Mouse (Mus musculus): ENCODE measurements at regions not wholly inside any gene's neighbourhood (a gene's known extent, or its start where the extent isn't known, plus 50 kb on each side); places are given as distances from the start of the nearest gene placed in this dataset.

- 0 out of 2 replicates have a peak, but pooled peaks cover 3% of the 10 kb centered on the region for H3K4me1 ChIP-seq (ENCODE audit: control insufficient read depth, insufficient read depth, low read length)
- no peaks in the 10 kb centered on the region for H3K9me3 ChIP-seq (ENCODE audit: control insufficient read depth, low read length)
- H3K36me3 ChIP-seq (ENCODE audit: control insufficient read depth, insufficient read depth, low read length) = no peaks in the 10 kb centered on the region
- DNase-seq (ENCODE audit: low spot score) = no peak
- TF ChIP-seq POLR2A (IDR thresholded peaks at IDR 0.05; ENCODE audit: borderline replicate concordance, extremely low read depth, insufficient read depth, insufficient read length) = no peak
- no peaks in the 10 kb centered on the region for H3K27me3 ChIP-seq (ENCODE audit: control insufficient read depth, insufficient read depth, low read length)
- H3K4me2 ChIP-seq (replicated peaks; ENCODE audit: low read depth, low read length, severe bottlenecking) = no peak overlapping the region
- no peak overlapping the region for H3K4me3 ChIP-seq (replicated peaks; ENCODE audit: low read length)
- ATAC-seq (ENCODE audit: low FRiP score, low read depth) = no peak
- no peak overlapping the region for H3K27ac ChIP-seq (replicated peaks; ENCODE audit: low read depth, low read length)
- H3K9ac ChIP-seq (ENCODE audit: low read depth, low read length, severe bottlenecking) = no peak overlapping the region
These were observed 256.4 kb upstream of the Nudt12 start for GRCm38 (mm10) chr17:59269613-59270012.

GRCm38 (mm10) chr17:59249000-59249399 is 235.8 kb upstream of the Nudt12 start:
- Histone ChIP-seq H3K4me3 (replicated peaks; ENCODE audit: low read length) (no peak overlapping the region), H3K9ac (ENCODE audit: low read depth, low read length, severe bottlenecking) (no peak overlapping the region), H3K9me3 (ENCODE audit: control insufficient read depth, low read length) (no peaks in the 10 kb centered on the region), H3K4me1 (ENCODE audit: control insufficient read depth, insufficient read depth, low read length) (no peaks in the 10 kb centered on the region), H3K27me3 (ENCODE audit: control insufficient read depth, insufficient read depth, low read length) (no peaks in the 10 kb centered on the region), H3K27ac (replicated peaks; ENCODE audit: low read depth, low read length) (no peak overlapping the region), H3K36me3 (ENCODE audit: control insufficient read depth, insufficient read depth, low read length) (no peaks in the 10 kb centered on the region), H3K4me2 (replicated peaks; ENCODE audit: low read depth, low read length, severe bottlenecking) (no peak overlapping the region)
- ATAC-seq (ENCODE audit: low FRiP score, low read depth) (no peak; the same call in 1 of the 2 replicates), DNase-seq (ENCODE audit: low spot score) (no peak)
- 39% methylated on average over 5 of the region's 5 CpGs for WGBS
- TF ChIP-seq POLR2A (IDR thresholded peaks at IDR 0.05; ENCODE audit: borderline replicate concordance, extremely low read depth, insufficient read depth, insufficient read length) = no peak

DNA sequence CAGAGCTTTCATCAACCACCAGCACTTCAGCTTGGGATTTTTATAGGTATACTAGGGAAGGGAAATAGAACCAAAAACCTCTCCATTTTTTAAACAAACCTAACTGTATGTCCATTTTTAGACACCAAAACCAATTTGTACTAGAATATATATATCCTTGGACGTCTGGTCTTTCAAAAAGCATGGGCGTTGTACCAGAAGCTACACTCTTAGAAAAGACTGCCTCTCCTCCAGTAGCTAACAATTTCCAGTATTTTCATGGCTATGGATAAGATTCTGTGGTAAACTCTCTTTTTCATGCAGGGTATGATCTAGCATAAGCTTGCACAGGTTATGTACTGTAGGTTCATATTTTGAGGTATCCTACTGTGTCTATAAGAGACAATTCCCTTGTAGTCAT is 219.1 kb upstream of the Nudt12 start:
- no peaks in the 10 kb centered on the region for H3K36me3 ChIP-seq (ENCODE audit: control insufficient read depth, insufficient read depth, low read length)
- no peak overlapping the region for H3K27ac ChIP-seq (replicated peaks; ENCODE audit: low read depth, low read length)
- no peaks in the 10 kb centered on the region for H3K9me3 ChIP-seq (ENCODE audit: control insufficient read depth, low read length)
- TF ChIP-seq POLR2A (IDR thresholded peaks at IDR 0.05; ENCODE audit: borderline replicate concordance, extremely low read depth, insufficient read depth, insufficient read length) = no peak
- H3K27me3 ChIP-seq (ENCODE audit: control insufficient read depth, insufficient read depth, low read length) = no peaks in the 10 kb centered on the region
- WGBS = 82% methylated on average over 2 of the region's 2 CpGs
- H3K4me2 ChIP-seq (replicated peaks; ENCODE audit: low read depth, low read length, severe bottlenecking) = no peak overlapping the region
- ATAC-seq (ENCODE audit: low FRiP score, low read depth) (no peak), DNase-seq (ENCODE audit: low spot score) (no peak)
- no peak overlapping the region for H3K4me3 ChIP-seq (replicated peaks; ENCODE audit: low read length)
- no peak overlapping the region for H3K9ac ChIP-seq (ENCODE audit: low read depth, low read length, severe bottlenecking)
- no peaks in the 10 kb centered on the region for H3K4me1 ChIP-seq (ENCODE audit: control insufficient read depth, insufficient read depth, low read length)
